Mouse (Mus musculus): ENCODE results near the gene Gm49352.

GRCm38 (mm10) chr13:61570027-61570426 is 2.1 kb upstream of the Gm49352 start, which contains the start of gene Cts3:
- TF ChIP-seq CTCF (IDR thresholded peaks at IDR 0.05 in 2 of 3, conservative IDR thresholded peaks at IDR 0.05 in 1 of 3; ENCODE audit: control insufficient read depth in 1 of 3, insufficient read depth in 1 of 3, low read depth in 2 of 3, low read length in 3 of 3, poor library complexity in 1 of 3, severe bottlenecking in 1 of 3) (no peak), GATA1 (IDR thresholded peaks at IDR 0.05; ENCODE audit: low read depth, low read length) (no peak), SIN3A (IDR thresholded peaks at IDR 0.05; ENCODE audit: low read length) (no peak), POLR2A (IDR thresholded peaks at IDR 0.05; ENCODE audit: control insufficient read depth in 1 of 2, insufficient read depth in 1 of 2, low read depth in 1 of 2, low read length in 2 of 2, poor library complexity in 1 of 2) (no peak), MXI1 (IDR thresholded peaks at IDR 0.05; ENCODE audit: low read depth, low read length) (no peak), ZKSCAN1 (IDR thresholded peaks at IDR 0.05; ENCODE audit: low read depth, low read length) (no peak), EP300 (IDR thresholded peaks at IDR 0.05; ENCODE audit: low read depth in 1 of 2, low read length in 2 of 2) (no peak), CHD2 (IDR thresholded peaks at IDR 0.05; ENCODE audit: low read length) (no peak), NELFE (IDR thresholded peaks at IDR 0.05; ENCODE audit: low read depth, low read length) (no peak), TAL1 (IDR thresholded peaks at IDR 0.05; ENCODE audit: low read length) (no peak), UBTF (IDR thresholded peaks at IDR 0.05; ENCODE audit: borderline replicate concordance, insufficient read depth, low read depth, low read length) (no peak)

All from MEL (cell line).